Mouse (Mus musculus) CH12.LX (cell line): ENCODE data around the gene Hist1h4k. TPM values are rescaled to one million over a fixed set of nuclear protein-coding genes. Genes with fewer than 3 reads are reported as not detected.

Experiments
- DNase-seq: peaks from one replicate; pipeline ENCODE4 v3.0.0-alpha.2; 2013; ENCODE audit errors: extremely low read depth
- H3K27ac ChIP-seq: 2 replicates; pipeline ENCODE4 v1.5.1; 2012; ENCODE audit warnings: low read depth, mild to moderate bottlenecking, control low read depth, moderate library complexity; ENCODE audit not compliant: insufficient read depth
- H3K27me3 ChIP-seq: replicated peaks from 2 replicates; pipeline ENCODE3; 2012; ENCODE audit warnings: inconsistent platforms
- H3K36me3 ChIP-seq, 2 experiments: replicated peaks in 1 of 2; 2 replicates each; pipeline versions ENCODE3 to v1.6.1; 2012; ENCODE audit warnings: inconsistent platforms in 1 of 2, low read length in 1 of 2, mild to moderate bottlenecking in 1 of 2, mixed read lengths in 1 of 2, moderate library complexity in 1 of 2; ENCODE audit not compliant: control insufficient read depth in 1 of 2, insufficient read depth in 1 of 2
- H3K4me1 ChIP-seq, 2 experiments: 2 replicates each; pipeline ENCODE4 v1.6.1; 2012; ENCODE audit warnings: inconsistent platforms in 1 of 2, moderate library complexity in 1 of 2; ENCODE audit not compliant: insufficient read depth in 2 of 2, control insufficient read depth in 1 of 2
- H3K4me2 ChIP-seq: 2 replicates; pipeline ENCODE4 v1.6.1; 2012; ENCODE audit warnings: low read depth, mild to moderate bottlenecking, control low read depth; ENCODE audit not compliant: poor library complexity, insufficient read depth, severe bottlenecking
- H3K4me3 ChIP-seq, 3 experiments: fragments of 150-350 bp in 1 of 3; sonication (generic) in 1 of 3; replicated peaks in 1 of 3; 2 replicates each; pipeline versions ENCODE3 to v1.5.1; 2011 to 2012; ENCODE audit warnings: low read depth in 2 of 3, low read length in 2 of 3, mild to moderate bottlenecking in 2 of 3, moderate library complexity in 2 of 3, control low read depth in 1 of 3, improper control_type of control experiment in 1 of 3, inconsistent platforms in 1 of 3, mixed read lengths in 1 of 3; ENCODE audit not compliant: poor library complexity in 1 of 3
- H3K79me2 ChIP-seq: replicated peaks from 2 replicates; pipeline ENCODE4 v1.6.1; 2012; ENCODE audit warnings: mild to moderate bottlenecking, moderate library complexity; ENCODE audit not compliant: control insufficient read depth, poor library complexity, insufficient read depth, severe bottlenecking; ENCODE audit errors: extremely low read depth
- H3K9ac ChIP-seq: 2 replicates; pipeline ENCODE4 v1.6.1; 2012; ENCODE audit warnings: low read depth, mild to moderate bottlenecking, control low read depth, moderate library complexity; ENCODE audit not compliant: insufficient read depth
- H3K9me3 ChIP-seq: replicated peaks from 2 replicates; pipeline ENCODE3; 2012; ENCODE audit warnings: low read length, inconsistent platforms, mixed read lengths
- BHLHE40 ChIP-seq: IDR thresholded peaks from 2 replicates; pipeline ENCODE4 v1.6.1; 2011; ENCODE audit warnings: mild to moderate bottlenecking, low read depth, low read length, improper control_type of control experiment
- CTCF ChIP-seq, 2 experiments: IDR thresholded peaks in 1 of 2; conservative IDR thresholded peaks in 1 of 2; 2 replicates each; pipeline ENCODE4 v1.5.1; 2011 to 2012; ENCODE audit warnings: low read depth in 2 of 2, low read length in 2 of 2, improper control_type of control experiment in 1 of 2, inconsistent platforms in 1 of 2, mild to moderate bottlenecking in 1 of 2, moderate library complexity in 1 of 2
- E2F4 ChIP-seq: IDR thresholded peaks from 2 replicates; pipeline ENCODE4 v1.6.1; 2011; ENCODE audit warnings: low read depth, low read length, improper control_type of control experiment; ENCODE audit not compliant: insufficient replicate concordance
- ELF1 ChIP-seq: IDR thresholded peaks from 2 replicates; pipeline ENCODE4 v1.6.1; 2014; ENCODE audit warnings: low read depth, mild to moderate bottlenecking, inconsistent platforms, low read length, improper control_type of control experiment
- EP300 ChIP-seq: IDR thresholded peaks from 2 replicates; pipeline ENCODE4 v1.6.1; 2011; ENCODE audit warnings: low read length, improper control_type of control experiment
- ETS1 ChIP-seq: conservative IDR thresholded peaks from 2 replicates; pipeline ENCODE4 v1.6.1; 2012; ENCODE audit warnings: low read depth, mild to moderate bottlenecking, inconsistent platforms, low read length, improper control_type of control experiment, moderate library complexity
- GABPA ChIP-seq: IDR thresholded peaks from 2 replicates; pipeline ENCODE4 v1.6.1; 2012; ENCODE audit warnings: low read depth, low read length, improper control_type of control experiment, inconsistent platforms; ENCODE audit not compliant: insufficient replicate concordance
- HCFC1 ChIP-seq: IDR thresholded peaks from 2 replicates; pipeline ENCODE4 v1.6.1; 2012; ENCODE audit warnings: low read depth, mild to moderate bottlenecking, inconsistent platforms, low read length, improper control_type of control experiment
- IRF4 ChIP-seq: IDR thresholded peaks from 2 replicates; pipeline ENCODE4 v1.6.1; 2014; ENCODE audit warnings: low read depth, mild to moderate bottlenecking, inconsistent platforms, low read length, improper control_type of control experiment
- JUN ChIP-seq: IDR thresholded peaks from 2 replicates; pipeline ENCODE4 v1.6.1; 2011; ENCODE audit warnings: low read depth, mild to moderate bottlenecking, low read length, improper control_type of control experiment, moderate library complexity; ENCODE audit not compliant: insufficient read depth
- JUND ChIP-seq: conservative IDR thresholded peaks from 2 replicates; pipeline ENCODE4 v1.6.1; 2011; ENCODE audit warnings: low read depth, low read length, improper control_type of control experiment
- KAT2A ChIP-seq: IDR thresholded peaks from 2 replicates; pipeline ENCODE4 v1.6.1; 2012; ENCODE audit warnings: low read length, improper control_type of control experiment, inconsistent platforms; ENCODE audit not compliant: insufficient replicate concordance
- MAFK ChIP-seq: IDR thresholded peaks from 2 replicates; pipeline ENCODE4 v1.6.1; 2011; ENCODE audit warnings: low read length, improper control_type of control experiment; ENCODE audit not compliant: insufficient replicate concordance
- MAX ChIP-seq: IDR thresholded peaks from 2 replicates; pipeline ENCODE4 v1.6.1; 2011; ENCODE audit warnings: low read length, improper control_type of control experiment
- MAZ ChIP-seq: IDR thresholded peaks from 2 replicates; pipeline ENCODE4 v1.6.1; 2012; ENCODE audit warnings: low read depth, mild to moderate bottlenecking, inconsistent platforms, low read length, improper control_type of control experiment, moderate library complexity
- MEF2A ChIP-seq: IDR thresholded peaks from 2 replicates; pipeline ENCODE4 v1.6.1; 2014; ENCODE audit warnings: low read depth, mild to moderate bottlenecking, inconsistent platforms, low read length, improper control_type of control experiment, borderline replicate concordance
- MXI1 ChIP-seq: IDR thresholded peaks from 2 replicates; pipeline ENCODE4 v1.6.1; 2011; ENCODE audit warnings: mild to moderate bottlenecking, low read depth, low read length, improper control_type of control experiment
- MYC ChIP-seq: IDR thresholded peaks from 2 replicates; pipeline ENCODE4 v1.6.1; 2011; ENCODE audit warnings: low read depth, mild to moderate bottlenecking, improper control_type of control experiment, low read length
- NELFE ChIP-seq: IDR thresholded peaks from 2 replicates; pipeline ENCODE4 v1.6.1; 2011; ENCODE audit warnings: low read depth, low read length, improper control_type of control experiment
- NRF1 ChIP-seq: IDR thresholded peaks from 2 replicates; pipeline ENCODE4 v1.6.1; 2014; ENCODE audit warnings: low read depth, mild to moderate bottlenecking, inconsistent platforms, low read length, improper control_type of control experiment, moderate library complexity
- PAX5 ChIP-seq: IDR thresholded peaks from 2 replicates; pipeline ENCODE4 v1.6.1; 2012; ENCODE audit warnings: low read length, inconsistent platforms, mixed read lengths
- POLR2A ChIP-seq: IDR thresholded peaks from 2 replicates; pipeline ENCODE4 v1.6.1; 2011; ENCODE audit warnings: low read depth, mild to moderate bottlenecking, improper control_type of control experiment, low read length
- POLR2AphosphoS2 ChIP-seq: IDR thresholded peaks from 2 replicates; pipeline ENCODE4 v1.6.1; 2011; ENCODE audit warnings: low read depth, low read length, improper control_type of control experiment
- RAD21 ChIP-seq: IDR thresholded peaks from 2 replicates; pipeline ENCODE4 v1.6.1; 2011; ENCODE audit warnings: low read depth, mild to moderate bottlenecking, low read length, improper control_type of control experiment, moderate library complexity
- RCOR1 ChIP-seq: conservative IDR thresholded peaks from 2 replicates; pipeline ENCODE4 v1.6.1; 2012; ENCODE audit warnings: low read depth, mild to moderate bottlenecking, inconsistent platforms, low read length, improper control_type of control experiment
- SIN3A ChIP-seq: IDR thresholded peaks from 2 replicates; pipeline ENCODE4 v1.6.1; 2012; ENCODE audit warnings: low read length, improper control_type of control experiment, inconsistent platforms
- SMC3 ChIP-seq: IDR thresholded peaks from 2 replicates; pipeline ENCODE4 v1.6.1; 2011; ENCODE audit warnings: low read depth, low read length, improper control_type of control experiment
- TBP ChIP-seq: conservative IDR thresholded peaks from 2 replicates; pipeline ENCODE4 v1.6.1; 2011; ENCODE audit warnings: low read depth, low read length, improper control_type of control experiment
- TCF12 ChIP-seq: IDR thresholded peaks from 2 replicates; pipeline ENCODE4 v1.6.1; 2014; ENCODE audit warnings: low read depth, mild to moderate bottlenecking, inconsistent platforms, low read length, improper control_type of control experiment
- UBTF ChIP-seq: IDR thresholded peaks from 2 replicates; pipeline ENCODE4 v1.6.1; 2012; ENCODE audit warnings: low read depth, mild to moderate bottlenecking, inconsistent platforms, low read length, improper control_type of control experiment, moderate library complexity
- USF2 ChIP-seq: conservative IDR thresholded peaks from 2 replicates; pipeline ENCODE4 v1.6.1; 2011; ENCODE audit warnings: low read depth, low read length, improper control_type of control experiment
- ZC3H11A ChIP-seq: IDR thresholded peaks from 2 replicates; pipeline ENCODE4 v1.6.1; 2012; ENCODE audit warnings: low read depth, mild to moderate bottlenecking, inconsistent platforms, low read length, improper control_type of control experiment
- ZKSCAN1 ChIP-seq: IDR thresholded peaks from 2 replicates; pipeline ENCODE4 v1.6.1; 2012; ENCODE audit warnings: low read depth, inconsistent platforms, low read length, improper control_type of control experiment, borderline replicate concordance
- ZMIZ1 ChIP-seq: IDR thresholded peaks from 2 replicates; pipeline ENCODE4 v1.6.1; 2012; ENCODE audit warnings: low read depth, mild to moderate bottlenecking, inconsistent platforms, low read length, improper control_type of control experiment
- ZNF384 ChIP-seq: IDR thresholded peaks from 2 replicates; pipeline ENCODE4 v1.6.1; 2012; ENCODE audit warnings: low read depth, low read length, improper control_type of control experiment, inconsistent platforms
- dilution Hi-C: fragments of 300-500 bp; cut with MboI; formaldehyde crosslinking; loops from 2 replicates; pipeline ENCODE4 v1.14.3; 2020; ENCODE audit warnings: low sequenced_read_pairs; ENCODE audit not compliant: extremely low pct_unique_long_range_greater_than_20kb, extremely low pct_ligation_motif_present
- in situ Hi-C: fragments of 300-500 bp; cut with MboI; formaldehyde crosslinking; loops from 3 replicates; pipeline ENCODE4 v1.14.3; 2019; ENCODE audit warnings: low sequenced_read_pairs, low pct_ligation_motif_present, low pct_unique_long_range_greater_than_20kb, mixed read lengths
- polyA plus RNA-seq: library from polyadenylated mRNA; unstranded; fragments of >175 nt; gene quantifications from 2 replicates; pipeline ENCODE4 v1.2.1, GENCODE M21; 2012; ENCODE audit warnings: low read depth; ENCODE audit not compliant: insufficient read length
- total RNA-seq, 2 experiments: library from RNA; depleted of rRNA; stranded (reverse); fragments of 300-350 nt in 1 of 2; fragments of >200 nt in 1 of 2; gene quantifications; 2 replicates each; pipeline ENCODE4 v1.2.3; 2012 to 2014

Hist1h4k gene
- total and polyA plus RNA-seq, 3 experiments = 13.2 to 4,319 (median 25.4) TPM

- peak; percentile 19 to 76; a peak in 3 of 4 replicates for TF ChIP-seq CTCF (conservative IDR thresholded peaks at IDR 0.05 in 1 of 2, IDR thresholded peaks at IDR 0.05 in 1 of 2; ENCODE audit: low read depth in 2 of 2, low read length in 2 of 2)
- TF ChIP-seq RAD21 = peak; percentile 27
- TF ChIP-seq SMC3 = 0 out of 2 replicates have a peak, but pooled peaks have one; percentile 14
- no peak for TF ChIP-seq MXI1
- no peak for TF ChIP-seq RCOR1
- TF ChIP-seq BHLHE40 = no peak
- TF ChIP-seq KAT2A = peak; percentile 62; the same call in 1 of the 2 replicates
- TF ChIP-seq MAFK = peak; percentile 88
- peak; percentile 27; the same call in 1 of the 2 replicates for TF ChIP-seq E2F4
- TF ChIP-seq POLR2AphosphoS2 = no peak
- no peak for TF ChIP-seq USF2
- TF ChIP-seq GABPA = no peak
- no peak for TF ChIP-seq JUND
- no peak for TF ChIP-seq ETS1
- no peak for TF ChIP-seq EP300
- TF ChIP-seq TBP = peak; percentile 98
- TF ChIP-seq ZKSCAN1 = no peak
- no peak for TF ChIP-seq PAX5
- TF ChIP-seq ZC3H11A = no peak
- TF ChIP-seq NRF1 = 0 out of 2 replicates have a peak, but pooled peaks have one; percentile 38
- TF ChIP-seq MAZ = no peak
- no peak for TF ChIP-seq ZMIZ1
- TF ChIP-seq TCF12 = peak; percentile 57; the same call in 1 of the 2 replicates
- peak; percentile 88 for TF ChIP-seq ELF1
- 0 out of 2 replicates have a peak, but pooled peaks have one; percentile 26 for TF ChIP-seq MYC
- TF ChIP-seq MEF2A = no peak
- TF ChIP-seq JUN = no peak
- TF ChIP-seq HCFC1 = peak; percentile 67
- peak; percentile 52; the same call in 1 of the 2 replicates for TF ChIP-seq IRF4
- no peak for TF ChIP-seq ZNF384
- peak; percentile 57 for TF ChIP-seq POLR2A
- peak; percentile 53; the same call in 1 of the 2 replicates for TF ChIP-seq NELFE
- no peak for TF ChIP-seq SIN3A
- TF ChIP-seq MAX = no peak
- no peak for TF ChIP-seq UBTF
- peaks cover 8 to 16% of the 10 kb centered on the region in 2 experiments; a peak in 3 of 4 replicates for H3K4me1 ChIP-seq
- H3K27ac ChIP-seq = peak overlapping the region; percentile 27; the same call in 1 of the 2 replicates
- H3K9me3 ChIP-seq = no peaks in the 10 kb centered on the region
- no peaks in the 10 kb centered on the region for H3K79me2 ChIP-seq
- peak overlapping the region; percentile 89 for H3K9ac ChIP-seq
- dilution Hi-C loops (no loop called here), in situ Hi-C loops (loop anchor here (25.0 kb wide), 2 partner anchors 227 to 323 kb away; partner anchors contain the start of gene Zfp184)
- peaks cover 3% of the 10 kb centered on the region for H3K27me3 ChIP-seq
- no peak overlapping the region for H3K4me2 ChIP-seq
- H3K36me3 ChIP-seq = no peaks in the 10 kb centered on the region
- peak; percentile 89 for DNase-seq
- peak overlapping the region; percentile 70 to 87 (median 82) for H3K4me3 ChIP-seq
Measured at GRCm38 (mm10) chr13:21710031-21710711, 40.1 kb downstream of the Hist1h4k start.
